Mouse (Mus musculus) bone marrow, adult 2 months (tissue): ENCODE data around the gene Hist1h1c. TPM values are rescaled to one million over a fixed set of nuclear protein-coding genes. Genes with fewer than 3 reads are reported as not detected.
"Not testable (repeated sequence)": the region's sequence is repeated elsewhere in the genome, so short reads cannot be mapped to it uniquely, and the experiment has no call there.

Source experiments
- H3K27ac ChIP-seq: fragments of 200-500 bp; 2 replicates; pipeline ENCODE4 v1.5.1; 2012; ENCODE audit warnings: low read depth, mild to moderate bottlenecking, control low read depth, inconsistent platforms, low read length; ENCODE audit not compliant: control insufficient read depth, poor library complexity, insufficient read depth
- H3K4me1 ChIP-seq: fragments of 200-500 bp; 2 replicates; pipeline ENCODE4 v1.6.1; 2011; ENCODE audit warnings: low read length; ENCODE audit not compliant: control insufficient read depth, insufficient read depth
- H3K4me3 ChIP-seq: fragments of 200-500 bp; replicated peaks from 2 replicates; pipeline ENCODE3; 2011; ENCODE audit warnings: mild to moderate bottlenecking, low read depth, low read length, control low read depth; ENCODE audit not compliant: control insufficient read depth
- CTCF ChIP-seq: fragments of 200-500 bp; IDR thresholded peaks from 2 replicates; pipeline ENCODE4 v1.5.1; 2011; ENCODE audit warnings: low read length, control low read depth; ENCODE audit not compliant: control insufficient read depth, insufficient read depth
- POLR2A ChIP-seq: fragments of 200-500 bp; IDR thresholded peaks from 2 replicates; pipeline ENCODE4 v1.6.1; 2011; ENCODE audit warnings: low read depth, mild to moderate bottlenecking, control low read depth, low read length, borderline replicate concordance; ENCODE audit not compliant: control insufficient read depth
- WGBS: fragments of 180-500 bp; shearing (Covaris S2); methylation state at CpG from one replicate; pipeline ENCODE4 v1.1.7; 2018; 5-methylcytosine and 5-hydroxymethylcytosine counted together
- polyA plus RNA-seq: library from polyadenylated mRNA; stranded (reverse); fragments of >200 nt; gene quantifications from 2 replicates; pipeline ENCODE4 v1.2.4, GENCODE M21; 2011; ENCODE audit warnings: low replicate concordance; ENCODE audit not compliant: missing spikeins, insufficient read depth, insufficient read length

Gene Hist1h1c
- polyA plus RNA-seq, 1 experiment, result 108 TPM

GRCm38 (mm10) chr13:23744421-23745380 is 6.1 kb downstream of the Hist1h1c start:
- Histone ChIP-seq H3K4me1 (no peaks in the 10 kb centered on the region; the same call in 1 of the 2 replicates), H3K4me3 (peak overlapping the region; percentile 67), H3K27ac (peak overlapping the region; percentile 82)
- WGBS, result 3% methylated on average over 23 of the region's 36 CpGs
- TF ChIP-seq CTCF (no peak), POLR2A (no peak; the same call in 1 of the 2 replicates)

DNA sequence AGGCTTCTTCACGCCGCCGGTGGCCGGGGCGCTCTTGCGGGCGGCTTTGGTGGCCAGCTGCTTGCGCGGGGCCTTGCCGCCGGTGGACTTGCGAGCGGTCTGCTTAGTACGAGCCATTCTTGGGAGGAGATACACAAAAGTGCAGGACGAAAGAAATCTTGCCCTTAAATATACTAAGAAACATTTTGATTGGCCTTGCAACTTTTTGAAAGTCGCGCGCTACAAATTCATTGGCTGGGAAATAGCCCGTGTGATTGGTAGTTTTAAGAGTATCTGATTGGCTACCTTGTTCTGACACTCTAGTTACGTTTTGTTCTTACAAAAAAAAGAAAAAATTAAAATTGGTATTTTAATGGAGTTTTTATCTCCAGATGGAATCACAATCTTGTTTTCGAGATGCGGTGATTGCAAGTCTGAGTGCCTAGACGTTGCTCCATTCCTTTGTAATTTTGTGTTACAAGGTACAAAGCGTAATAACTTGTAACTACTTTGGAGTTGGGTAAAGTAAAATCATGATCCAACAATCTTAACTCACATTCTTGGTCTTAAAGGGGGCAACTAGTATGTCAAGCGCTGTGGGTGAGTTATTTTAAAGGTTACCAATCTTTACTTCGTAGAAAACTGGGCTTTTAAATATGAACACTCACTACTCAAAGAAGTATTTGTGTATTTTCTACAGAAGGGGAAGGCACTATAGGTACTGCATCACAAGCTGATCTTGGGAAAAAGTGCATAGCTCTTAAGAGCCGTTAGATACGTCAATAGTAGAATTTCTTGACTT is 7.0 kb downstream of the Hist1h1c start, which contains the start of gene Hist1h3c:
Hist1h3c (minus strand) TSS at position 222 of the 781 bp plus-strand sequence.
- WGBS, result under 1% methylated on average over 28 of the region's 28 CpGs
- peak within 1 kb of the TSS; percentile 69 for H3K4me3 ChIP-seq
- no peaks in the 10 kb centered on the region; the same call in 1 of the 2 replicates for H3K4me1 ChIP-seq
- TF ChIP-seq CTCF, result no peak
- TF ChIP-seq POLR2A, result peak; percentile 90; the same call in 1 of the 2 replicates
- peak within 1 kb of the TSS; percentile 100 for H3K27ac ChIP-seq

- peak; percentile 93 for TF ChIP-seq POLR2A
- Histone ChIP-seq H3K27ac (peak within 1 kb of the TSS; percentile 100), H3K4me3 (peak within 1 kb of the TSS; percentile 69)
- H3K4me1 ChIP-seq, result not testable (repeated sequence)
- under 1% methylated on average over 44 of the region's 58 CpGs for WGBS
Observed at GRCm38 (mm10) chr13:23746201-23747080, 7.8 kb downstream of the Hist1h1c start, which contains the start of gene Hist1h2bb. Gene Hist1h2bb (plus strand): TSS chr13:23746734.

- peak overlapping the region; percentile 24 for H3K4me3 ChIP-seq
- 6% methylated on average over 13 of the region's 13 CpGs for WGBS
- peak; percentile 54; the same call in 1 of the 2 replicates for TF ChIP-seq POLR2A
- TF ChIP-seq CTCF, result no peak
- H3K27ac ChIP-seq, result peak overlapping the region; percentile 98
- H3K4me1 ChIP-seq, result no peaks in the 10 kb centered on the region; the same call in 1 of the 2 replicates
Observed at GRCm38 (mm10) chr13:23747081-23747891, 8.7 kb downstream of the Hist1h1c start.

GRCm38 (mm10) chr13:23747892-23748288 is 9.3 kb downstream of the Hist1h1c start:
- TF ChIP-seq CTCF, result no peak
- no peak for TF ChIP-seq POLR2A
- 15% methylated on average over 4 of the region's 4 CpGs for WGBS
- H3K4me1 ChIP-seq, result no peaks in the 10 kb centered on the region; the same call in 1 of the 2 replicates
- H3K27ac ChIP-seq, result peak overlapping the region; percentile 58
- no peak overlapping the region for H3K4me3 ChIP-seq

DNA sequence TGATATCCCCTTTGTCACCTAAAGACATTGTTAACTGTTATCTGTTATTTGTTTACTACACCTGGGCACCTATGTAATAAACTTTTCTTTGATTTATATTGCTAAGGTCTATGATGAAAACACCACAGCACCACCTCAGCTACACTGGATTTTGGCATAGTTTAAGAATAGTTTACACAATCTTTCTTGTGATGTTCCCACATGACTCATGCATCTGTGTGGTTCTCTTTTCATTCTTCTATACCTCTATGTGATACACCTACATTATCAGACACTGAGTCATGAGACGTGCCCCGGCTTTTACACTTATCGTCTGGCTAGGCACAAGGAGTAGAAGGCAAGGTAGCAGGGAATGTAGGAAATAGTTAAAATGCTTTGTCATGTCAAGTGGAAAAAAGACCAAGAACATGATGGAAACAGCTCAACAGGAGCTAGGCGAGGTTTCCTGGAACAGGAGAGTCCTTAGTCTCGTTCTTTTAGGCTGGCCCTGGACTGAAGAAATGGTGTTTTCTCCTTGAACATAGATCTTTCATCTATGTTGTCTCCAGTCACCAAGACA is 11.0 kb downstream of the Hist1h1c start:
- Histone ChIP-seq H3K4me3 (no peak overlapping the region), H3K4me1 (no peaks in the 10 kb centered on the region; the same call in 1 of the 2 replicates), H3K27ac (no peak overlapping the region)
- WGBS, result 90% methylated on average over 5 of the region's 5 CpGs
- no peak for TF ChIP-seq CTCF
- TF ChIP-seq POLR2A, result no peak
